Mouse (Mus musculus): ENCODE results near the gene Gm6904. TPM values are rescaled to one million over a fixed set of nuclear protein-coding genes. Genes with fewer than 3 reads are reported as not detected.

Gm6904 gene
- total and polyA plus RNA-seq, 3 experiments = 0.48 TPM; not detected in 2

Other genes with a start within 250 kb of the Gm6904 start
- gene 1700129C05Rik, start 117.3 kb downstream of the Gm6904 start, total RNA-seq (2021) = not detected
- gene 1700129C05Rik, start 117.3 kb downstream of the Gm6904 start, polyA plus RNA-seq (2012; rRNA removed) = not detected in 2 replicates
- not detected for gene Gm5142, start 81.5 kb downstream of the Gm6904 start, total RNA-seq (2021)
- not detected in 2 replicates for gene Gm5142, start 81.5 kb downstream of the Gm6904 start, polyA plus RNA-seq (2012; rRNA removed)
- 10 to 100 TPM; 24.8 to 35.2 TPM for gene Rcbtb1, start 59.0 kb downstream of the Gm6904 start, total RNA-seq (2021)
- gene Rcbtb1, start 59.0 kb downstream of the Gm6904 start, polyA plus RNA-seq (2012; rRNA removed) = 19.4 and 24.7 TPM in 2 replicates
- under 1 TPM in 1 of 2 experiments, not detected in 1; 0.79 TPM for gene Phf11a, start 37.3 kb upstream of the Gm6904 start, total RNA-seq (2021)
- 0.30 and 0.61 TPM in 2 replicates for gene Phf11a, start 37.3 kb upstream of the Gm6904 start, polyA plus RNA-seq (2012; rRNA removed)
- 1 to 10 TPM; 2.6 to 3.2 TPM for gene Phf11b, start 81.1 kb upstream of the Gm6904 start, total RNA-seq (2021)
- gene Phf11b, start 81.1 kb upstream of the Gm6904 start, polyA plus RNA-seq (2012; rRNA removed) = 0.49 and 0.55 TPM in 2 replicates
- 1 to 10 TPM; 6.2 to 6.7 TPM for gene Phf11d, start 105.3 kb upstream of the Gm6904 start, total RNA-seq (2021)
- 3.7 and 4.1 TPM in 2 replicates for gene Phf11d, start 105.3 kb upstream of the Gm6904 start, polyA plus RNA-seq (2012; rRNA removed)
- gene Phf11c, start 135.2 kb upstream of the Gm6904 start, total RNA-seq (2021) = under 1 TPM; 0.48 to 0.78 TPM
- gene Phf11c, start 135.2 kb upstream of the Gm6904 start, polyA plus RNA-seq (2012; rRNA removed) = 0.08 and 0.09 TPM in 2 replicates
- 1 to 10 TPM; 4.3 to 6.8 TPM for gene Setdb2, start 180.7 kb upstream of the Gm6904 start, total RNA-seq (2021)
- gene Setdb2, start 180.7 kb upstream of the Gm6904 start, polyA plus RNA-seq (2012; rRNA removed) = 9.4 and 10.5 TPM in 2 replicates
- gene Cab39l, start 180.8 kb upstream of the Gm6904 start, total RNA-seq (2021) = 10 to 100 TPM; 42.0 to 45.3 TPM
- 3.8 and 5.1 TPM in 2 replicates for gene Cab39l, start 180.8 kb upstream of the Gm6904 start, polyA plus RNA-seq (2012; rRNA removed)

Data from adrenal gland, adult 2 months (tissue).